Mouse (Mus musculus): ENCODE results near the gene Vmn2r100. TPM values are rescaled to one million over a fixed set of nuclear protein-coding genes. Genes with fewer than 3 reads are reported as not detected.

Gene Vmn2r100
- polyA plus RNA-seq (2012; rRNA removed) = not detected in 2 replicates

GRCm38 (mm10) chr17:19504432-19504831 is at the start of gene Vmn2r100:
Gene Vmn2r100, plus strand, starts transcription at chr17:19504732.
- no peak for DNase-seq (ENCODE audit: low read depth)

- no peak for DNase-seq (ENCODE audit: low read depth)
Measured at GRCm38 (mm10) chr17:19482866-19483265, 21.7 kb upstream of the Vmn2r100 start.

- no peak for DNase-seq (ENCODE audit: low read depth)
Measured at GRCm38 (mm10) chr17:19576927-19577326, 72.4 kb downstream of the Vmn2r100 start, which contains the start of gene Vmn2r101. Gene Vmn2r101, plus strand, starts transcription at chr17:19577227.

Other genes starting within 250 kb of the Vmn2r100 start
- gene Vmn2r99, start 142.8 kb upstream of the Vmn2r100 start, polyA plus RNA-seq (2012; rRNA removed) = not detected in 2 replicates
- not detected in 2 replicates for gene Vmn2r101, start 72.5 kb downstream of the Vmn2r100 start, polyA plus RNA-seq (2012; rRNA removed)
- gene Vmn2r102, start 155.6 kb downstream of the Vmn2r100 start, polyA plus RNA-seq (2012; rRNA removed) = not detected in 2 replicates

All from gonadal fat pad, adult 2 months (tissue).